Mouse (Mus musculus): ENCODE results near the gene Slc2a1. TPM values are rescaled to one million over a fixed set of nuclear protein-coding genes. Genes with fewer than 3 reads are reported as not detected.
A peak's percentile ranks its signal among the peaks of the same experiment; 100 is the strongest.

The Slc2a1 gene
- polyA plus RNA-seq, 1 experiment from 2014 or later, result 150 TPM

DNA sequence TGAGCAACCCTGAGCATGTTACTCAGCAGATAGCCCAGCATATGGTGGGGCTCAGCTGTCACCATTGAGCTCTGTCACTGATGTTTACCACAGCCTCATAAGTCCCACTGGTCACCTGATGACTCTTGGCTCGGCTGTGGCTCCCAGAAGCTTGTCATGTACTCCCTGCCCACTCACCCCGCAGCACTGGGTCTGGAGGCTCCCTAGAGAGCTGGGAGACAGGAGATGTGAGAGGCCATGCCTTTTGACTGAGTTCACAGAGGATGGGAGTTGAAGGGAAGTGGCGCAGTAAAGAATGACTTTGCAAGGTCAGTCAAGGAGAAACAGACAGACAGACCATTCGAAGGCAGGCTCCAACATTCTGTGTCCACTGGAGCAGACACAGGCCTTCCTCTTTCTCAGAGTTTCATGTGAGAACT lies 10.2 kb downstream of the Slc2a1 start:
- no peak for DNase-seq (ENCODE audit: low spot score)
- 64% methylated on average over 4 of the region's 4 CpGs for WGBS
- peaks cover 53% of the 10 kb centered on the region for H3K4me1 ChIP-seq (replicated peaks; ENCODE audit: control insufficient read depth, insufficient read depth, low read length)
- H3K27me3 ChIP-seq (replicated peaks; ENCODE audit: control insufficient read depth, insufficient read depth, low read length), result no peaks in the 10 kb centered on the region
- ATAC-seq (replicated peaks; ENCODE audit: low FRiP score), result no peak
- H3K36me3 ChIP-seq (ENCODE audit: control insufficient read depth, insufficient read depth, low read length), result peaks cover 27% of the 10 kb centered on the region
- 0 out of 2 replicates have a peak overlapping the region, but pooled peaks have one; percentile 12 for H3K9ac ChIP-seq (ENCODE audit: low read depth, low read length)
- no peaks in the 10 kb centered on the region for H3K9me3 ChIP-seq (ENCODE audit: control insufficient read depth, low read length)
- H3K4me3 ChIP-seq (ENCODE audit: low read depth, low read length), result no peak overlapping the region
- H3K27ac ChIP-seq (ENCODE audit: low read depth, low read length), result no peak overlapping the region; the same call in 1 of the 2 replicates
- H3K4me2 ChIP-seq, result no peak overlapping the region

DNA sequence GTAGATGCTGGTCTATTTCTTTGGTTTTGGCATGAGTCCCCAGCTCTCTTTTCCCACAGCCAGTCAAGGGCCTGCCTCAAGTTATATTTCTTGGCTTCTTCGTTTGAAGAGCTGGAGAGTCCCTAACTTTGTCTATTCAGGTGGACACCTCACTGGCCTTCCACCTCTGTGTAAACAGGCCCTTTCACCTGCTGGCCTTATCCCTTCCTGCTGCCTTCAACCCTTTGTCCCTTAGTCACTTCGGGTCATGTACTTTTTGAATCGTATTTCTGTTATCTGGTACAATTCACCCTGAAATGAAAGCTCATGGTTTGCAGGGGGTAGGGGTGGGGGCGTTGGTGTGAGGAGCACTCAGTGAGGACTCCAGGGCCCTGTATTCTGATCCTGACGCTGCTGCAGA lies 10.8 kb downstream of the Slc2a1 start:
- H3K9ac ChIP-seq (ENCODE audit: low read depth, low read length), result no peak overlapping the region
- no peaks in the 10 kb centered on the region for H3K9me3 ChIP-seq (ENCODE audit: control insufficient read depth, low read length)
- H3K4me1 ChIP-seq (replicated peaks; ENCODE audit: control insufficient read depth, insufficient read depth, low read length), result peaks cover 59% of the 10 kb centered on the region
- H3K27me3 ChIP-seq (replicated peaks; ENCODE audit: control insufficient read depth, insufficient read depth, low read length), result no peaks in the 10 kb centered on the region
- ATAC-seq (replicated peaks; ENCODE audit: low FRiP score) (no peak), DNase-seq (ENCODE audit: low spot score) (no peak)
- WGBS, result 70% methylated on average over 5 of the region's 5 CpGs
- no peak overlapping the region; the same call in 1 of the 2 replicates for H3K4me3 ChIP-seq (ENCODE audit: low read depth, low read length)
- peaks cover 32% of the 10 kb centered on the region for H3K36me3 ChIP-seq (ENCODE audit: control insufficient read depth, insufficient read depth, low read length)
- H3K4me2 ChIP-seq, result no peak overlapping the region
- no peak overlapping the region; the same call in 1 of the 2 replicates for H3K27ac ChIP-seq (ENCODE audit: low read depth, low read length)

DNA sequence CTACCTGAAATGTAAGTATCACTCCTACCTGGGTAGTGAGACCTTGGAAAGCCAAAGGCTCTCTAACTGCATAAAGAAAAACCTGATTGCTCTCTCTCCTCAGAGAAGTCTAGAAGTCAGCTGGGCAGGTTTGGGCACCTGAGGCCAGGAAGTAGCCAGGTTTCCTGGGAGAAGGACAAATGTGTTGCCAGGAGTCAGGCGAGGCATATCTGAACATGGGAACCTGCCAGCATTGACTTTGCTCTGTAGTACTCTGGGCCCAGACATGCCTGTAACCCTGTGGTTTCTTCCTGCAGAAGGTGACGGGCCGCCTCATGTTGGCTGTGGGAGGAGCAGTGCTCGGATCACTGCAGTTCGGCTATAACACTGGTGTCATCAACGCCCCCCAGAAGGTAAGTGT lies 11.6 kb downstream of the Slc2a1 start:
- H3K27ac ChIP-seq (ENCODE audit: low read depth, low read length), result no peak overlapping the region
- H3K4me3 ChIP-seq (ENCODE audit: low read depth, low read length), result no peak overlapping the region
- H3K9ac ChIP-seq (ENCODE audit: low read depth, low read length), result no peak overlapping the region
- no peak overlapping the region for H3K4me2 ChIP-seq
- peaks cover 61% of the 10 kb centered on the region for H3K4me1 ChIP-seq (replicated peaks; ENCODE audit: control insufficient read depth, insufficient read depth, low read length)
- DNase-seq (ENCODE audit: low spot score) (no peak), ATAC-seq (replicated peaks; ENCODE audit: low FRiP score) (no peak)
- peaks cover 36% of the 10 kb centered on the region for H3K36me3 ChIP-seq (ENCODE audit: control insufficient read depth, insufficient read depth, low read length)
- WGBS, result 89% methylated on average over 6 of the region's 6 CpGs
- no peaks in the 10 kb centered on the region for H3K27me3 ChIP-seq (replicated peaks; ENCODE audit: control insufficient read depth, insufficient read depth, low read length)
- no peaks in the 10 kb centered on the region for H3K9me3 ChIP-seq (ENCODE audit: control insufficient read depth, low read length)

DNA sequence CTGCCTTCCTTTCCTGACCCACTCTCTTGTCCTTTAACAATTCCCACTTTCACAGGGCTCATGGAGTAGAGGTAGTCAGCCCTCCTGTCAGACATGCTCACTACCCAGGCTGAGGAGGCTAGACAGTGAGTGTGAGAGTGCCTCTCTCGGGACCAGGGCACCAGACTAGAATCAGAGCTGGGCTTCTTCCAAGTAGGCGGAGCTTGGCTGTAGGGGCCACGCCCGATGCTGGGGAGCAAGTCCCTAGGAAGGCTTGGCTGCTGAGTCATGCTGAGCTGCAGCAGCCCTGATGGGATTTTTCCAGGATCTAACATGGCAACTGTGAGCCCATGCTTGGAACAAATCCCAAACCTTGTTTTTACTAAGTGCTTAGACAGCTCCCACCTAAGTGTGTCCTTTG lies 12.7 kb downstream of the Slc2a1 start:
- peaks cover 39% of the 10 kb centered on the region for H3K36me3 ChIP-seq (ENCODE audit: control insufficient read depth, insufficient read depth, low read length)
- H3K27ac ChIP-seq (ENCODE audit: low read depth, low read length), result no peak overlapping the region
- DNase-seq (ENCODE audit: low spot score) (no peak), ATAC-seq (replicated peaks; ENCODE audit: low FRiP score) (peak; percentile 46)
- peaks cover 61% of the 10 kb centered on the region for H3K4me1 ChIP-seq (replicated peaks; ENCODE audit: control insufficient read depth, insufficient read depth, low read length)
- H3K9ac ChIP-seq (ENCODE audit: low read depth, low read length), result no peak overlapping the region
- WGBS, result 57% methylated on average over 4 of the region's 4 CpGs
- H3K27me3 ChIP-seq (replicated peaks; ENCODE audit: control insufficient read depth, insufficient read depth, low read length), result no peaks in the 10 kb centered on the region
- H3K9me3 ChIP-seq (ENCODE audit: control insufficient read depth, low read length), result no peaks in the 10 kb centered on the region
- H3K4me2 ChIP-seq, result no peak overlapping the region
- no peak overlapping the region for H3K4me3 ChIP-seq (ENCODE audit: low read depth, low read length)

DNA sequence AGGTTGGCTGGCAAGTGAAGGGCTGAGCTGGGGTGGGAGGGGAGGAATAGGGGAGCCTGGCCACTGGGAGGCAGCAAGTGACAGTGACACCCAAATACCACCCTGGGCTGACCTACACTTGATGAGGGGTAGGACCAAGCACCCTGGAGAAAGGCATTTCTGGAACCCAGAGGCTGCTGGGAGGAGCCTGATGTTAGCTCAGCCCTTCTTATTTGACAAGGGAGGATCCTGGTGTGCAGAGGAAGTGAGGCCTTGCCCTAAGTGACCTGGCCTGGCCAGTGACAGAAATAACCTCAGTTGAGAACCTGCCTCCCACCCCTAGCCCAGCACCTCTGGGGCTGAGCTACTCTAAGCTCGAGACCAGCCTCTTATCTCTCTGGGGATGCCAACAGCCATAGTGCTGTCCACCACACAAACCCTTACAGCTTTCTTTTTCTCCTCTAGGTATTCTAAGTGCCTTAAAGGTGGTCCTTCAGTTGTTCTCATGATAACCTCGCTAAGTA lies 16.3 kb downstream of the Slc2a1 start:
- Histone ChIP-seq H3K27ac (ENCODE audit: low read depth, low read length) (peak overlapping the region; percentile 46; the same call in 1 of the 2 replicates), H3K4me3 (ENCODE audit: low read depth, low read length) (no peak overlapping the region), H3K9ac (ENCODE audit: low read depth, low read length) (no peak overlapping the region), H3K27me3 (replicated peaks; ENCODE audit: control insufficient read depth, insufficient read depth, low read length) (no peaks in the 10 kb centered on the region), H3K36me3 (ENCODE audit: control insufficient read depth, insufficient read depth, low read length) (peaks cover 42% of the 10 kb centered on the region), H3K4me1 (replicated peaks; ENCODE audit: control insufficient read depth, insufficient read depth, low read length) (peaks cover 63% of the 10 kb centered on the region), H3K9me3 (ENCODE audit: control insufficient read depth, low read length) (no peaks in the 10 kb centered on the region), H3K4me2 (no peak overlapping the region)
- WGBS, result 43% methylated on average over 2 of the region's 2 CpGs
- no peak for DNase-seq (ENCODE audit: low spot score)
- no peak for ATAC-seq (replicated peaks; ENCODE audit: low FRiP score)

DNA sequence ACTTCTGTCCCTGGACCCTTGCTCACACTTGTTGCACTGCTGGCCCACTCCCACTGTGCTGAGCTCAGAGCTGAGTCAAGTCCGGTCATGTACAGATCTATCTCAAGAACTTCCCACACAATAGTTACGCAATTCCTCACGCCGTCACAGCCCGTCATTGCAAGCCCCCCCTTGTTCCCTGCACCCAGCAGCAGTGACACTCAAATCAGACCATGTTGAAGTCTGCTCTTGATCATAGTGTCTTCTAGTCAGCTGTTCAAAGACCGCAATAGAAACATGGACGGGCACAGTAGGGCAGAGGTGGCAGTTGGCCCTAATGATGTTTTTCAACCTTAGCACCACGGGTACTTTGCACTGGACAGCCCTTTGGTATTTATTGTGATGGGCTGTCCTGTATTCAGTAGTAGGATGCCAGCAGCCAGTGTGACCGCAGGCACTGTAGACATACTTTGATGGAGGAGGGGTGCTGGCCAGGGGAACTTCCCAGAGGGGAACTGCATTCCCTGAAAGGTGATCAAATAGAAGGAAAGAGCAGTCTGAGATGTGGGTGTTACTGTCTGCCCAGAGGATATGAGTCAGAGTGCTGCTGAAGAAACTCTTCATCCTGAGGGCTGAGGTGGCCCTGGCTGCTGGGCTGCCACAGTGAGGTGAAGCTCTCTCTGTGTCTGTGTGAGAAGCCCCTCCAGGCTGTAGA lies 17.2 kb downstream of the Slc2a1 start:
- Histone ChIP-seq H3K27ac (ENCODE audit: low read depth, low read length) (no peak overlapping the region; the same call in 1 of the 2 replicates), H3K4me3 (ENCODE audit: low read depth, low read length) (no peak overlapping the region), H3K9me3 (ENCODE audit: control insufficient read depth, low read length) (no peaks in the 10 kb centered on the region), H3K4me1 (replicated peaks; ENCODE audit: control insufficient read depth, insufficient read depth, low read length) (peaks cover 59% of the 10 kb centered on the region), H3K27me3 (replicated peaks; ENCODE audit: control insufficient read depth, insufficient read depth, low read length) (no peaks in the 10 kb centered on the region), H3K4me2 (no peak overlapping the region), H3K36me3 (ENCODE audit: control insufficient read depth, insufficient read depth, low read length) (peaks cover 38% of the 10 kb centered on the region), H3K9ac (ENCODE audit: low read depth, low read length) (no peak overlapping the region)
- ATAC-seq (replicated peaks; ENCODE audit: low FRiP score), result no peak
- 67% methylated on average over 9 of the region's 9 CpGs for WGBS
- DNase-seq (ENCODE audit: low spot score), result no peak

DNA sequence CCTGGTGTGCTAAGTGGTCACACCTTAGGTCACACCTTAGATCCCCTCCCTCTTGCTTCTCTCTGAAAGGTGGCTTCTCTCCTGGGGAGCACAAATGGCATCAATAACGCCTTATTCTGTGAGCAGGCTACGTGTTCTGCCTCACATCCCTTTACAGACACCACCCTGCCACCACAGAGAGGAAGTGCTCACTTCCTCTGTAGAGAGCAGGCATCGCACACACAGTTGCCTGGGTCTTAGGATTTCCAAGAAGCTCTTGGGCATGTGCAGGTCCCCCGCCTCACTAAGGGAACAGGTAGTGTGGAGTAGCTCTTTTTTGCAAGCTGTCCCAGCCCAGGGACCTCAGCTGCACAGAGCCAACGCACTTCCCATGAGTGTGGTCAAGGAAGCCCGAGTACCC lies 18.7 kb downstream of the Slc2a1 start:
- no peak for ATAC-seq (replicated peaks; ENCODE audit: low FRiP score)
- no peak for DNase-seq (ENCODE audit: low spot score)
- Histone ChIP-seq H3K4me1 (replicated peaks; ENCODE audit: control insufficient read depth, insufficient read depth, low read length) (peaks cover 51% of the 10 kb centered on the region), H3K9me3 (ENCODE audit: control insufficient read depth, low read length) (no peaks in the 10 kb centered on the region), H3K4me2 (no peak overlapping the region; the same call in 1 of the 2 replicates), H3K36me3 (ENCODE audit: control insufficient read depth, insufficient read depth, low read length) (peaks cover 37% of the 10 kb centered on the region), H3K9ac (ENCODE audit: low read depth, low read length) (no peak overlapping the region), H3K27ac (ENCODE audit: low read depth, low read length) (peak overlapping the region; percentile 51), H3K4me3 (ENCODE audit: low read depth, low read length) (no peak overlapping the region), H3K27me3 (replicated peaks; ENCODE audit: control insufficient read depth, insufficient read depth, low read length) (no peaks in the 10 kb centered on the region)
- WGBS, result 46% methylated on average over 6 of the region's 6 CpGs

DNA sequence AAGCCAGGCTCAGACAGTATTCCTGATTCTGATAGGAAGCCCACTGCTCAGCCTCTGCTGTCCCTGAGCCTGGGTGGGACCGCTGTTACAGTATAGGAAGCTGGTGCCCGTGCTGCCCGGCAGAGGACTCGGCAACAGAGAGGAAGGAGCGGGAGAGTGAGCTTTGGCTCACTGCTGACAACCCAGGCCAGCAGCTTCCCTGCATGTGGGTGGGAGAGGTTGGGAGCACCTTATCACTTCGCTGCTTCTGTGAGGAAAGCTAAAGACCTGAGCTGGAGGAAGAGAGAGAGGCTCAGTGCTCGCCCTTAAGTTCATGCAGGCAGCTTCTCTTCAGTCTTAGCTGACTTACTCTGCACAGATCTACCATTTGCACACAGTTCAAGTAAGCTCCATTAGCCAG lies 20.0 kb downstream of the Slc2a1 start:
- Histone ChIP-seq H3K27ac (ENCODE audit: low read depth, low read length) (no peak overlapping the region), H3K36me3 (ENCODE audit: control insufficient read depth, insufficient read depth, low read length) (peaks cover 43% of the 10 kb centered on the region), H3K4me3 (ENCODE audit: low read depth, low read length) (no peak overlapping the region), H3K4me1 (replicated peaks; ENCODE audit: control insufficient read depth, insufficient read depth, low read length) (peaks cover 49% of the 10 kb centered on the region), H3K4me2 (no peak overlapping the region), H3K9me3 (ENCODE audit: control insufficient read depth, low read length) (no peaks in the 10 kb centered on the region), H3K27me3 (replicated peaks; ENCODE audit: control insufficient read depth, insufficient read depth, low read length) (no peaks in the 10 kb centered on the region), H3K9ac (ENCODE audit: low read depth, low read length) (no peak overlapping the region)
- DNase-seq (ENCODE audit: low spot score) (no peak), ATAC-seq (replicated peaks; ENCODE audit: low FRiP score) (peak; percentile 51)
- WGBS, result 60% methylated on average over 7 of the region's 7 CpGs

DNA sequence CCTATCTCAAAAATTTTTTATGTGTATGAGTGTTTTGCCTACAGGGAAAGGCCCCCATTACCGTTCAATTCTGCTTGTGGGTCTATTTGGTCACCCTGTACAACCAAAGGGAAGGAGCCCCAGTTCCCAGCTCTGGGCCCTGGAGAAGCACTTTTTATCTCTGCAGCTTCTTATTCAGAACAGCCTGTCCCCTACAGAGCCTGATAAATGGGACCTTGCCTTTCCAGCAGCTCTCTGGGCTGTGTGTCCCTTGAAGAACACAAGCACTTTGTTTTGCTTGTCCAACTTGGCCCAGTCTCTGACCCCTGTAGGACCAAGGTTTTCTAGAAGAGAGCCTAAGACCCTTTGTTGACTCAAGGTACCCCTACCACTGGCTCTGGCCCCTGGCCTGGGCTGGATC lies 20.6 kb downstream of the Slc2a1 start:
- H3K9me3 ChIP-seq (ENCODE audit: control insufficient read depth, low read length), result no peaks in the 10 kb centered on the region
- no peak overlapping the region for H3K4me3 ChIP-seq (ENCODE audit: low read depth, low read length)
- H3K27me3 ChIP-seq (replicated peaks; ENCODE audit: control insufficient read depth, insufficient read depth, low read length), result no peaks in the 10 kb centered on the region
- ATAC-seq (replicated peaks; ENCODE audit: low FRiP score) (no peak), DNase-seq (ENCODE audit: low spot score) (no peak)
- no peak overlapping the region for H3K9ac ChIP-seq (ENCODE audit: low read depth, low read length)
- H3K4me1 ChIP-seq (replicated peaks; ENCODE audit: control insufficient read depth, insufficient read depth, low read length), result peaks cover 43% of the 10 kb centered on the region
- peaks cover 41% of the 10 kb centered on the region for H3K36me3 ChIP-seq (ENCODE audit: control insufficient read depth, insufficient read depth, low read length)
- WGBS, result 80% methylated on average over 1 of the region's 1 CpGs
- no peak overlapping the region for H3K4me2 ChIP-seq
- no peak overlapping the region for H3K27ac ChIP-seq (ENCODE audit: low read depth, low read length)

Measured in liver, embryonic 11.5 days (tissue).